Mouse (Mus musculus) limb, embryonic 10.5 days (tissue): ENCODE results near the gene Rnf145. TPM values are rescaled to one million over a fixed set of nuclear protein-coding genes. Genes with fewer than 3 reads are reported as not detected.

ENCODE experiments used
- DNase-seq: peaks from one replicate; pipeline ENCODE4 v3.0.0-alpha.2; 2017; ENCODE audit warnings: low spot score
- H3K27ac ChIP-seq: fragments of 300-500 bp; sonication (generic); 2 replicates; pipeline ENCODE4 v1.5.1; 2016; ENCODE audit warnings: mild to moderate bottlenecking
- H3K27me3 ChIP-seq: fragments of 300-500 bp; sonication (generic); 2 replicates; pipeline ENCODE4 v1.6.1; 2016; ENCODE audit warnings: low read depth, mild to moderate bottlenecking; ENCODE audit not compliant: poor library complexity, severe bottlenecking
- H3K36me3 ChIP-seq: fragments of 300-500 bp; sonication (generic); 2 replicates; pipeline ENCODE4 v1.6.1; 2016; ENCODE audit warnings: mild to moderate bottlenecking, moderate library complexity
- H3K4me1 ChIP-seq: fragments of 300-500 bp; sonication (generic); 2 replicates; pipeline ENCODE4 v1.6.1; 2016
- H3K4me3 ChIP-seq: fragments of 300-500 bp; sonication (generic); 2 replicates; pipeline ENCODE4 v1.5.1; 2016; ENCODE audit warnings: mild to moderate bottlenecking, moderate library complexity
- H3K9me3 ChIP-seq: fragments of 300-500 bp; sonication (generic); replicated peaks from 2 replicates; pipeline ENCODE4 v1.6.1; 2016; ENCODE audit warnings: mild to moderate bottlenecking
- WGBS: fragments of 180-500 bp; shearing (Covaris S2); methylation state at CpG from one replicate; pipeline ENCODE4 v1.1.7; 2016; 5-methylcytosine and 5-hydroxymethylcytosine counted together
- polyA plus RNA-seq: library from polyadenylated mRNA; unstranded; fragments of >200 nt; fragmentation: Nextera tagmentation; extraction: Ambion mirVana; gene quantifications from 2 replicates; pipeline ENCODE4 v1.2.1, GENCODE M21; 2016

Rnf145 gene
- 76.7 and 89.2 TPM in 2 replicates for polyA plus RNA-seq

- Histone ChIP-seq H3K4me1 (peaks cover 24% of the 10 kb centered on the region), H3K4me3 (peak within 1 kb of the TSS; percentile 99), H3K27ac (peak within 1 kb of the TSS; percentile 100), H3K9me3 (no peaks in the 10 kb centered on the region), H3K36me3 (no peaks in the 10 kb centered on the region), H3K27me3 (no peaks in the 10 kb centered on the region)
- DNase-seq = peak; percentile 78
- WGBS = 2% methylated on average over 70 of the region's 70 CpGs
Measured at GRCm38 (mm10) chr11:44518281-44519095, at the start of gene Rnf145. Rnf145 (plus strand) TSS chr11:44518964.

GRCm38 (mm10) chr11:44469646-44470431 lies 48.9 kb upstream of the Rnf145 start:
- 1% methylated on average over 59 of the region's 59 CpGs for WGBS
- peak overlapping the region; percentile 89 for H3K27ac ChIP-seq
- no peaks in the 10 kb centered on the region for H3K27me3 ChIP-seq
- peaks cover 15% of the 10 kb centered on the region for H3K36me3 ChIP-seq
- H3K4me3 ChIP-seq = peak overlapping the region; percentile 89
- peaks cover 19% of the 10 kb centered on the region for H3K4me1 ChIP-seq
- DNase-seq = no peak
- H3K9me3 ChIP-seq = no peaks in the 10 kb centered on the region

GRCm38 (mm10) chr11:44470432-44471336 lies 48.1 kb upstream of the Rnf145 start, which contains the start of gene Ublcp1:
Ublcp1 (minus strand) TSS chr11:44470498.
- Histone ChIP-seq H3K27me3 (no peaks in the 10 kb centered on the region), H3K9me3 (no peaks in the 10 kb centered on the region), H3K4me1 (peaks cover 19% of the 10 kb centered on the region), H3K27ac (peak within 1 kb of the TSS; percentile 89), H3K36me3 (peaks cover 7% of the 10 kb centered on the region; the same call in 1 of the 2 replicates), H3K4me3 (peak within 1 kb of the TSS; percentile 89)
- peak; percentile 96 for DNase-seq
- WGBS = under 1% methylated on average over 54 of the region's 54 CpGs

GRCm38 (mm10) chr11:44471337-44471995 lies 47.3 kb upstream of the Rnf145 start:
- no peaks in the 10 kb centered on the region for H3K9me3 ChIP-seq
- DNase-seq = no peak
- H3K27ac ChIP-seq = peak overlapping the region; percentile 89
- H3K36me3 ChIP-seq = no peaks in the 10 kb centered on the region
- peak overlapping the region; percentile 89 for H3K4me3 ChIP-seq
- 25% methylated on average over 4 of the region's 4 CpGs for WGBS
- H3K4me1 ChIP-seq = peaks cover 19% of the 10 kb centered on the region
- no peaks in the 10 kb centered on the region for H3K27me3 ChIP-seq

- Histone ChIP-seq H3K4me3 (no peak overlapping the region), H3K36me3 (no peaks in the 10 kb centered on the region), H3K27me3 (no peaks in the 10 kb centered on the region), H3K9me3 (no peaks in the 10 kb centered on the region), H3K27ac (no peak overlapping the region), H3K4me1 (peaks cover 7% of the 10 kb centered on the region)
- DNase-seq = no peak
- WGBS = 75% methylated on average over 3 of the region's 3 CpGs
Measured at GRCm38 (mm10) chr11:44475467-44475866, 43.3 kb upstream of the Rnf145 start.

- H3K4me3 ChIP-seq = no peak overlapping the region
- H3K27me3 ChIP-seq = no peaks in the 10 kb centered on the region
- DNase-seq = no peak
- no peak overlapping the region for H3K27ac ChIP-seq
- no peaks in the 10 kb centered on the region for H3K9me3 ChIP-seq
- WGBS = 88% methylated on average over 2 of the region's 2 CpGs
- H3K36me3 ChIP-seq = no peaks in the 10 kb centered on the region
- H3K4me1 ChIP-seq = peaks cover 5% of the 10 kb centered on the region
Measured at GRCm38 (mm10) chr11:44476445-44476844, 42.3 kb upstream of the Rnf145 start.

GRCm38 (mm10) chr11:44478382-44478781 lies 40.4 kb upstream of the Rnf145 start:
- H3K4me1 ChIP-seq = no peaks in the 10 kb centered on the region
- WGBS = 89% methylated on average over 4 of the region's 4 CpGs
- no peaks in the 10 kb centered on the region for H3K27me3 ChIP-seq
- no peak overlapping the region for H3K27ac ChIP-seq
- DNase-seq = no peak
- H3K9me3 ChIP-seq = no peaks in the 10 kb centered on the region
- no peak overlapping the region for H3K4me3 ChIP-seq
- H3K36me3 ChIP-seq = no peaks in the 10 kb centered on the region

- DNase-seq = no peak
- no peaks in the 10 kb centered on the region for H3K4me1 ChIP-seq
- 91% methylated on average over 6 of the region's 6 CpGs for WGBS
Measured at GRCm38 (mm10) chr11:44480246-44480645, 38.5 kb upstream of the Rnf145 start.

GRCm38 (mm10) chr11:44485089-44485736 lies 33.6 kb upstream of the Rnf145 start:
- no peaks in the 10 kb centered on the region for H3K36me3 ChIP-seq
- no peaks in the 10 kb centered on the region for H3K4me1 ChIP-seq
- H3K4me3 ChIP-seq = no peak overlapping the region
- H3K27me3 ChIP-seq = no peaks in the 10 kb centered on the region
- no peak overlapping the region for H3K27ac ChIP-seq
- DNase-seq = no peak
- H3K9me3 ChIP-seq = no peaks in the 10 kb centered on the region
- WGBS = 91% methylated on average over 7 of the region's 7 CpGs

More at GRCm38 (mm10) chr11:44480246-44480645, 38.5 kb upstream of the Rnf145 start:
- H3K36me3 ChIP-seq = no peaks in the 10 kb centered on the region
- no peak overlapping the region for H3K4me3 ChIP-seq
- H3K27ac ChIP-seq = no peak overlapping the region
- no peaks in the 10 kb centered on the region for H3K27me3 ChIP-seq
- no peaks in the 10 kb centered on the region for H3K9me3 ChIP-seq

- Histone ChIP-seq H3K4me3 (no peak overlapping the region), H3K27me3 (no peaks in the 10 kb centered on the region), H3K27ac (no peak overlapping the region), H3K36me3 (no peaks in the 10 kb centered on the region), H3K4me1 (no peaks in the 10 kb centered on the region), H3K9me3 (no peaks in the 10 kb centered on the region)
- WGBS = 84% methylated on average over 1 of the region's 1 CpGs
- no peak for DNase-seq
Measured at GRCm38 (mm10) chr11:44489117-44489516, 29.6 kb upstream of the Rnf145 start.

GRCm38 (mm10) chr11:44494643-44495323 lies 24.0 kb upstream of the Rnf145 start:
- Histone ChIP-seq H3K27ac (no peak overlapping the region), H3K27me3 (no peaks in the 10 kb centered on the region), H3K9me3 (no peaks in the 10 kb centered on the region), H3K4me1 (no peaks in the 10 kb centered on the region), H3K36me3 (no peaks in the 10 kb centered on the region), H3K4me3 (no peak overlapping the region)
- DNase-seq = no peak
- WGBS = 82% methylated on average over 5 of the region's 5 CpGs
